ENCODE assay signal across 8 mouse cellular contexts in genomic region chr11:101246702-101247012, GRCm38 (mm10). TPM values are rescaled to one million over a fixed set of nuclear protein-coding genes. Genes with fewer than 3 reads are reported as not detected.
DNase-seq lines count a peak whose midpoint lies in the region; ATAC-seq and TF ChIP-seq lines count a peak whose summit lies in the region.

No protein-coding gene starts in this region.

- H3K9me3 ChIP-seq in erythroblast, embryonic 14.5 days (ENCODE audit: control insufficient read depth, low read length) = peaks cover 12% of the 10 kb centered on the region; the same call in 1 of the 2 replicates
- no peaks in the 10 kb centered on the region for H3K9me3 ChIP-seq in ES-Bruce4 (replicated peaks; ENCODE audit: control insufficient read depth, insufficient read depth, low read length, poor library complexity, severe bottlenecking)
- no peaks in the 10 kb centered on the region for H3K9me3 ChIP-seq in heart, postnatal 0 days (replicated peaks; ENCODE audit: control insufficient read depth, low read length)

- no peak for TF ChIP-seq CTCF in ES-Bruce4 (IDR thresholded peaks at IDR 0.05; ENCODE audit: low read depth, low read length)
- no peak for TF ChIP-seq CTCF in heart, postnatal 0 days (IDR thresholded peaks at IDR 0.05; ENCODE audit: low read depth)

- no peak for TF ChIP-seq POLR2A in ES-Bruce4 (IDR thresholded peaks at IDR 0.05; ENCODE audit: insufficient read depth, low read length)

- peaks cover 20% of the 10 kb centered on the region for H3K4me1 ChIP-seq in erythroblast, embryonic 14.5 days (ENCODE audit: control insufficient read depth)
- no peaks in the 10 kb centered on the region for H3K4me1 ChIP-seq in ES-Bruce4 (ENCODE audit: control insufficient read depth, insufficient read depth, low read length)
- H3K4me1 ChIP-seq in heart, postnatal 0 days (ENCODE audit: control insufficient read depth, insufficient read depth) = 0 out of 2 replicates have a peak, but pooled peaks cover 8% of the 10 kb centered on the region

- H3K9ac ChIP-seq in ES-Bruce4 (ENCODE audit: low read depth, poor library complexity, severe bottlenecking) = peak overlapping the region; percentile 58
- H3K9ac ChIP-seq in heart, postnatal 0 days (replicated peaks; ENCODE audit: low read depth, low read length) = peak overlapping the region; percentile 70

- no peak overlapping the region for H3K27ac ChIP-seq in ES-Bruce4 (ENCODE audit: insufficient read depth, low read length)
- peak overlapping the region; percentile 88 for H3K27ac ChIP-seq in heart, postnatal 0 days (ENCODE audit: low read depth)

- H3K4me2 ChIP-seq in heart, postnatal 0 days (ENCODE audit: low read depth, low read length) = peak overlapping the region; percentile 79

- WGBS in heart, postnatal 0 days = 13% methylated on average over 7 of the region's 7 CpGs

- H3K4me3 ChIP-seq in erythroblast, embryonic 14.5 days (replicated peaks) = peak overlapping the region; percentile 36
- peak overlapping the region; percentile 55 for H3K4me3 ChIP-seq in ES-Bruce4 (ENCODE audit: low read depth, low read length)
- H3K4me3 ChIP-seq in heart, postnatal 0 days (ENCODE audit: low read depth, low read length) = peak overlapping the region; percentile 62

- ATAC-seq in erythroblast, adult 5-6 weeks (replicated peaks; ENCODE audit: low FRiP score, poor library complexity, severe bottlenecking) = no peak
- peak; percentile 45 for ATAC-seq in heart, postnatal 0 days (ENCODE audit: insufficient read depth, low read depth)
- ATAC-seq in megakaryocyte, adult 5-6 weeks (ENCODE audit: poor library complexity, severe bottlenecking) = peak; percentile 30; the same call in 1 of the 2 replicates
- no peak for ATAC-seq in frontal cortex, adult (ENCODE audit: low TSS enrichment)

- H3K27me3 ChIP-seq in erythroblast, embryonic 14.5 days (ENCODE audit: control insufficient read depth) = peaks cover 77% of the 10 kb centered on the region
- H3K27me3 ChIP-seq in ES-Bruce4 (ENCODE audit: control insufficient read depth, insufficient read depth, low read length, poor library complexity, severe bottlenecking) = peaks cover 2% of the 10 kb centered on the region; the same call in 1 of the 2 replicates
- peaks cover 23% of the 10 kb centered on the region for H3K27me3 ChIP-seq in heart, postnatal 0 days (ENCODE audit: control insufficient read depth, insufficient read depth, low read length)

- TF ChIP-seq EP300 in ES-Bruce4 (IDR thresholded peaks at IDR 0.05; ENCODE audit: insufficient read depth, low read depth, low read length) = no peak
- TF ChIP-seq EP300 in heart, postnatal 0 days (IDR thresholded peaks at IDR 0.05; ENCODE audit: low read depth) = no peak

- no peak for DNase-seq in heart, postnatal 0 days (ENCODE audit: low spot score)
- DNase-seq in ovary, adult 18-20 months (ENCODE audit: low spot score) = no peak
- DNase-seq in kidney, adult 9 months = no peak

- H3K36me3 ChIP-seq in erythroblast, embryonic 14.5 days (ENCODE audit: control insufficient read depth) = no peaks in the 10 kb centered on the region
- no peaks in the 10 kb centered on the region for H3K36me3 ChIP-seq in ES-Bruce4 (ENCODE audit: control insufficient read depth, insufficient read depth, low read length, poor library complexity, severe bottlenecking)
- H3K36me3 ChIP-seq in heart, postnatal 0 days (replicated peaks; ENCODE audit: control insufficient read depth, insufficient read depth, low read length) = no peaks in the 10 kb centered on the region

RNA-seq across cellular contexts. Expression of gene Ramp2, which starts 0.8 kb away (rescaled TPM):
- polyA plus RNA-seq in erythroblast, embryonic 14.5 days (2012) = 0.07 and 0.09 TPM in 2 replicates
- 2.7 TPM in 1 of 2 replicates, not detected in the other for total RNA-seq in erythroblast, adult 5-6 weeks (2015; ENCODE audit: low replicate concordance)
- total RNA-seq in erythroblast, adult 5-6 weeks (2017; ENCODE audit: low replicate concordance) = not detected in 2 replicates
- polyA plus RNA-seq in ES-Bruce4 (2011; ENCODE audit: insufficient read depth, insufficient read length, low read depth, missing spikeins) = 3.4 and 4.9 TPM in 2 replicates
- total RNA-seq in heart, postnatal 0 days (2014; rRNA removed; ENCODE audit: low replicate concordance) = 159 and 253 TPM in 2 replicates
- polyA plus RNA-seq in heart, postnatal 0 days (2015; fragmentation: Nextera tagmentation; extraction: Ambion mirVana) = 181 and 182 TPM in 2 replicates
- total RNA-seq in megakaryocyte, adult 5-6 weeks (2015) = not detected in 2 replicates
- total RNA-seq in megakaryocyte, adult 5-6 weeks (2017) = not detected in 2 replicates

RNA-seq across cellular contexts. Expression of gene Vps25, which starts 6.8 kb away (rescaled TPM):
- 16.1 and 19.2 TPM in 2 replicates for polyA plus RNA-seq in erythroblast, embryonic 14.5 days (2012)
- total RNA-seq in erythroblast, adult 5-6 weeks (2015; ENCODE audit: low replicate concordance) = 83.8 and 91.5 TPM in 2 replicates
- total RNA-seq in erythroblast, adult 5-6 weeks (2017; ENCODE audit: low replicate concordance) = 25.0 and 31.3 TPM in 2 replicates
- 135 and 143 TPM in 2 replicates for polyA plus RNA-seq in ES-Bruce4 (2011; ENCODE audit: insufficient read depth, insufficient read length, low read depth, missing spikeins)
- 99.2 and 116 TPM in 2 replicates for total RNA-seq in heart, postnatal 0 days (2014; rRNA removed; ENCODE audit: low replicate concordance)
- 125 and 130 TPM in 2 replicates for polyA plus RNA-seq in heart, postnatal 0 days (2015; fragmentation: Nextera tagmentation; extraction: Ambion mirVana)
- 169 and 184 TPM in 2 replicates for total RNA-seq in megakaryocyte, adult 5-6 weeks (2015)
- total RNA-seq in megakaryocyte, adult 5-6 weeks (2017) = 54.6 and 55.7 TPM in 2 replicates

RNA-seq across cellular contexts. Expression of gene Wnk4, which starts 13.7 kb away (rescaled TPM):
- polyA plus RNA-seq in erythroblast, embryonic 14.5 days (2012) = 14.8 and 19.5 TPM in 2 replicates
- total RNA-seq in erythroblast, adult 5-6 weeks (2015; ENCODE audit: low replicate concordance) = 2.3 and 17.7 TPM in 2 replicates
- total RNA-seq in erythroblast, adult 5-6 weeks (2017; ENCODE audit: low replicate concordance) = 1.5 and 6.0 TPM in 2 replicates
- polyA plus RNA-seq in ES-Bruce4 (2011; ENCODE audit: insufficient read depth, insufficient read length, low read depth, missing spikeins) = 0.85 and 0.96 TPM in 2 replicates
- 2.0 and 3.2 TPM in 2 replicates for total RNA-seq in heart, postnatal 0 days (2014; rRNA removed; ENCODE audit: low replicate concordance)
- 3.8 and 4.0 TPM in 2 replicates for polyA plus RNA-seq in heart, postnatal 0 days (2015; fragmentation: Nextera tagmentation; extraction: Ambion mirVana)
- 0.27 TPM in 1 of 2 replicates, not detected in the other for total RNA-seq in megakaryocyte, adult 5-6 weeks (2015)
- total RNA-seq in megakaryocyte, adult 5-6 weeks (2017) = 0.15 TPM in 1 of 2 replicates, not detected in the other

RNA-seq across cellular contexts. Expression of gene Ezh1, which starts 20.4 kb away (rescaled TPM):
- polyA plus RNA-seq in erythroblast, embryonic 14.5 days (2012) = 0.71 and 0.74 TPM in 2 replicates
- 161 and 177 TPM in 2 replicates for total RNA-seq in erythroblast, adult 5-6 weeks (2015; ENCODE audit: low replicate concordance)
- total RNA-seq in erythroblast, adult 5-6 weeks (2017; ENCODE audit: low replicate concordance) = 208 and 251 TPM in 2 replicates
- 42.8 and 49.9 TPM in 2 replicates for polyA plus RNA-seq in ES-Bruce4 (2011; ENCODE audit: insufficient read depth, insufficient read length, low read depth, missing spikeins)
- 12.0 and 16.4 TPM in 2 replicates for total RNA-seq in heart, postnatal 0 days (2014; rRNA removed; ENCODE audit: low replicate concordance)
- 12.1 and 13.1 TPM in 2 replicates for polyA plus RNA-seq in heart, postnatal 0 days (2015; fragmentation: Nextera tagmentation; extraction: Ambion mirVana)
- total RNA-seq in megakaryocyte, adult 5-6 weeks (2015) = 20.0 and 20.8 TPM in 2 replicates
- 20.0 and 20.1 TPM in 2 replicates for total RNA-seq in megakaryocyte, adult 5-6 weeks (2017)

RNA-seq across cellular contexts. Expression of gene Cntd1, which starts 32.2 kb away (rescaled TPM):
- 0.02 TPM in 1 of 2 replicates, not detected in the other for polyA plus RNA-seq in erythroblast, embryonic 14.5 days (2012)
- total RNA-seq in erythroblast, adult 5-6 weeks (2015; ENCODE audit: low replicate concordance) = 0.96 TPM in 1 of 2 replicates, not detected in the other
- total RNA-seq in erythroblast, adult 5-6 weeks (2017; ENCODE audit: low replicate concordance) = 2.2 and 5.4 TPM in 2 replicates
- 14.6 and 14.9 TPM in 2 replicates for polyA plus RNA-seq in ES-Bruce4 (2011; ENCODE audit: insufficient read depth, insufficient read length, low read depth, missing spikeins)
- total RNA-seq in heart, postnatal 0 days (2014; rRNA removed; ENCODE audit: low replicate concordance) = not detected in 2 replicates
- polyA plus RNA-seq in heart, postnatal 0 days (2015; fragmentation: Nextera tagmentation; extraction: Ambion mirVana) = 0.22 and 0.56 TPM in 2 replicates
- 1.2 and 1.6 TPM in 2 replicates for total RNA-seq in megakaryocyte, adult 5-6 weeks (2015)
- total RNA-seq in megakaryocyte, adult 5-6 weeks (2017) = 1.7 TPM in 2 replicates

Comparison
In these comparisons a context has a peak if more than half of its experiments do, and no peak if none do; other contexts are left out.
1. ATAC-seq: peak in heart, postnatal 0 days (single experiment) and megakaryocyte, adult 5-6 weeks (single experiment); none in erythroblast, adult 5-6 weeks (single experiment) and frontal cortex, adult (single experiment).
2. RNA of gene Ramp2, which starts 0.8 kb away (total RNA-seq): 159 to 253 TPM in heart, postnatal 0 days; 2.7 TPM in erythroblast, adult 5-6 weeks and not detected in megakaryocyte, adult 5-6 weeks; every median in the first group is over 10 times any median in the second.
3. Peak in every context shown above with its lines, with median percentiles within 50 percentile points of each other: H3K4me3 ChIP-seq.